ENCODE assay signal across 18 mouse cellular contexts in genomic region chr2:166821406-166821805, GRCm38 (mm10). TPM values are rescaled to one million over a fixed set of nuclear protein-coding genes. Genes with fewer than 3 reads are reported as not detected.
A peak's percentile ranks its signal among the peaks of the same experiment; 100 is the strongest.
DNase-seq lines count a peak whose midpoint lies in the region; ATAC-seq and TF ChIP-seq lines count a peak whose summit lies in the region.
"Had no signal": no experiment of that assay in that cellular context is flagged by ENCODE, and none has a peak within 500 bp of the region (broad histone marks: within the 10 kb centered on the region; RNA-seq: fewer than 3 reads in every experiment).

No protein-coding gene starts in this region.

- peaks cover 19 to 38% of the 10 kb centered on the region in 2 experiments for H3K4me1 ChIP-seq in heart, embryonic 14.5 days (ENCODE audit: control insufficient read depth in 2 of 2, insufficient read depth in 2 of 2, low read length in 2 of 2)
- H3K4me1 ChIP-seq in intestine, postnatal 0 days (replicated peaks; ENCODE audit: control insufficient read depth, insufficient read depth, low read length), result peaks cover 11% of the 10 kb centered on the region; the same call in 1 of the 2 replicates
- no peaks in the 10 kb centered on the region for H3K4me1 ChIP-seq in hindbrain, postnatal 0 days (ENCODE audit: insufficient read depth, low read length)
- H3K4me1 ChIP-seq: forebrain, embryonic 12.5 days; hindbrain, embryonic 15.5 days had no signal

- H3K36me3 ChIP-seq in heart, embryonic 14.5 days (ENCODE audit: control insufficient read depth, insufficient read depth, low read length), result peaks cover 3% of the 10 kb centered on the region; the same call in 1 of the 2 replicates
- peaks cover 4% of the 10 kb centered on the region; the same call in 1 of the 2 replicates for H3K36me3 ChIP-seq in intestine, postnatal 0 days (ENCODE audit: control insufficient read depth, insufficient read depth)
- no peaks in the 10 kb centered on the region for H3K36me3 ChIP-seq in hindbrain, postnatal 0 days (ENCODE audit: insufficient read depth, low read length)
- H3K36me3 ChIP-seq: forebrain, embryonic 12.5 days; hindbrain, embryonic 15.5 days had no signal

- H3K4me3 ChIP-seq in heart, embryonic 14.5 days (ENCODE audit: control insufficient read depth in 1 of 2, insufficient read depth in 1 of 2, low read depth in 1 of 2, low read length in 2 of 2), result no peak overlapping the region
- H3K4me3 ChIP-seq in intestine, postnatal 0 days (ENCODE audit: low read depth, low read length), result no peak overlapping the region
- H3K4me3 ChIP-seq in hindbrain, postnatal 0 days (ENCODE audit: low read length), result no peak overlapping the region
- H3K4me3 ChIP-seq: embryonic facial prominence, embryonic 13.5 days; forebrain, embryonic 12.5 days; hindbrain, embryonic 15.5 days had no signal

- no peak for DNase-seq in heart, adult 9 months (ENCODE audit: low spot score in 2 of 2)
- DNase-seq in yolk sac, embryonic 10.5 days (ENCODE audit: low spot score), result peak; percentile 65
- no peak for DNase-seq in hindbrain, postnatal 0 days (ENCODE audit: low spot score)
- no peak for DNase-seq in gastrocnemius, postnatal 36 days
- DNase-seq: adrenal gland, postnatal 14 days; cerebellum, adult 11-12 months; cerebellum, adult 9-10 months; cerebellum, postnatal 25 days; gastrocnemius, postnatal 25 days; heart, postnatal 36 days had no signal

- intact Hi-C loops in gastrocnemius, postnatal 36 days (cut with DNase I), result no loop called here

- H3K9ac ChIP-seq in heart, embryonic 14.5 days (ENCODE audit: low read length), result 0 out of 2 replicates have a peak overlapping the region, but pooled peaks have one; percentile 41
- H3K9ac ChIP-seq in intestine, postnatal 0 days (ENCODE audit: low read depth, low read length), result no peak overlapping the region
- no peak overlapping the region for H3K9ac ChIP-seq in hindbrain, postnatal 0 days (replicated peaks; ENCODE audit: low read length)
- H3K9ac ChIP-seq: embryonic facial prominence, embryonic 13.5 days; forebrain, embryonic 12.5 days; hindbrain, embryonic 15.5 days had no signal

- WGBS in heart, embryonic 14.5 days, result 77% methylated on average over 3 of the region's 3 CpGs
- 54% methylated on average over 3 of the region's 3 CpGs for WGBS in intestine, postnatal 0 days
- WGBS in hindbrain, postnatal 0 days, result 90% methylated on average over 3 of the region's 3 CpGs

- no peak overlapping the region for H3K27ac ChIP-seq in heart, embryonic 14.5 days (replicated peaks in 1 of 2; ENCODE audit: control insufficient read depth in 1 of 2, insufficient read depth in 1 of 2, low read depth in 2 of 2, low read length in 2 of 2)
- H3K27ac ChIP-seq in intestine, postnatal 0 days (ENCODE audit: low read depth, low read length), result no peak overlapping the region
- no peak overlapping the region for H3K27ac ChIP-seq in hindbrain, postnatal 0 days
- H3K27ac ChIP-seq: embryonic facial prominence, embryonic 13.5 days; forebrain, embryonic 12.5 days; hindbrain, embryonic 15.5 days had no signal

- no peaks in the 10 kb centered on the region for H3K9me3 ChIP-seq in heart, embryonic 14.5 days (ENCODE audit: control insufficient read depth, low read length)
- H3K9me3 ChIP-seq in intestine, postnatal 0 days (ENCODE audit: control insufficient read depth), result no peaks in the 10 kb centered on the region
- H3K9me3 ChIP-seq in hindbrain, postnatal 0 days (ENCODE audit: low read length), result no peaks in the 10 kb centered on the region
- H3K9me3 ChIP-seq: embryonic facial prominence, embryonic 13.5 days; forebrain, embryonic 12.5 days; hindbrain, embryonic 15.5 days had no signal

- no peak for TF ChIP-seq CTCF in intestine, postnatal 0 days (IDR thresholded peaks at IDR 0.05; ENCODE audit: low read depth)
- no peak for TF ChIP-seq CTCF in hindbrain, postnatal 0 days (IDR thresholded peaks at IDR 0.05; ENCODE audit: low read depth)

- ATAC-seq in heart, embryonic 14.5 days (ENCODE audit: insufficient number of reproducible peaks, insufficient read depth, low FRiP score, low read depth), result no peak
- peak; percentile 19; the same call in 1 of the 2 replicates for ATAC-seq in common myeloid progenitor, adult 5-6 weeks (replicated peaks; ENCODE audit: low read depth, poor library complexity, severe bottlenecking)
- no peak for ATAC-seq in intestine, postnatal 0 days
- ATAC-seq in hindbrain, postnatal 0 days, result no peak
- ATAC-seq: forebrain, embryonic 16.5 days had no signal

- H3K4me2 ChIP-seq in heart, embryonic 14.5 days (ENCODE audit: low read length), result no peak overlapping the region
- H3K4me2 ChIP-seq in intestine, postnatal 0 days (replicated peaks; ENCODE audit: low read depth), result peak overlapping the region; percentile 30; the same call in 1 of the 2 replicates
- H3K4me2 ChIP-seq in hindbrain, postnatal 0 days (ENCODE audit: low read depth, low read length), result no peak overlapping the region
- H3K4me2 ChIP-seq: embryonic facial prominence, embryonic 13.5 days; forebrain, embryonic 12.5 days; heart, embryonic 11.5 days; hindbrain, embryonic 15.5 days had no signal

- no peaks in the 10 kb centered on the region for H3K27me3 ChIP-seq in heart, embryonic 14.5 days (ENCODE audit: control insufficient read depth, insufficient read depth, low read length)
- H3K27me3 ChIP-seq in intestine, postnatal 0 days (replicated peaks; ENCODE audit: control insufficient read depth, insufficient read depth, low read length), result no peaks in the 10 kb centered on the region
- no peaks in the 10 kb centered on the region for H3K27me3 ChIP-seq in hindbrain, postnatal 0 days (ENCODE audit: insufficient read depth, low read length)
- H3K27me3 ChIP-seq: embryonic facial prominence, embryonic 13.5 days; forebrain, embryonic 12.5 days; hindbrain, embryonic 15.5 days had no signal

RNA-seq across cellular contexts. Expression of gene Arfgef2, which starts 16.0 kb away (rescaled TPM):
- polyA plus RNA-seq in heart, embryonic 14.5 days (2014; fragmentation: Nextera tagmentation; extraction: Ambion mirVana), result 7.7 and 8.0 TPM in 2 replicates
- total RNA-seq in common myeloid progenitor, adult 5-6 weeks (2017), result 21.3 and 31.1 TPM in 2 replicates
- 6.1 and 6.5 TPM in 2 replicates for polyA plus RNA-seq in intestine, postnatal 0 days (2015; fragmentation: Nextera tagmentation; extraction: Ambion mirVana)
- 23.4 and 26.3 TPM in 2 replicates for total RNA-seq in hindbrain, postnatal 0 days (2014; rRNA removed)
- polyA plus RNA-seq in hindbrain, postnatal 0 days (2015; fragmentation: Nextera tagmentation; extraction: Ambion mirVana), result 3.5 and 4.6 TPM in 2 replicates
- total RNA-seq in gastrocnemius, postnatal 36 days (2021), result 10 to 100 TPM; 24.3 to 27.5 TPM

RNA-seq across cellular contexts. Expression of gene Trp53rkb, which starts 29.1 kb away (rescaled TPM):
- polyA plus RNA-seq in heart, embryonic 14.5 days (2014; fragmentation: Nextera tagmentation; extraction: Ambion mirVana), result 3.2 and 5.7 TPM in 2 replicates
- 0.50 and 1.6 TPM in 2 replicates for total RNA-seq in common myeloid progenitor, adult 5-6 weeks (2017)
- polyA plus RNA-seq in intestine, postnatal 0 days (2015; fragmentation: Nextera tagmentation; extraction: Ambion mirVana), result 3.7 and 5.1 TPM in 2 replicates
- total RNA-seq in hindbrain, postnatal 0 days (2014; rRNA removed), result 6.4 and 11.3 TPM in 2 replicates
- 7.2 and 9.5 TPM in 2 replicates for polyA plus RNA-seq in hindbrain, postnatal 0 days (2015; fragmentation: Nextera tagmentation; extraction: Ambion mirVana)
- 1 to 10 TPM; 2.6 to 2.8 TPM for total RNA-seq in gastrocnemius, postnatal 36 days (2021)
